Mouse (Mus musculus) bone marrow, adult 2 months (tissue): ENCODE results near the gene Zfc3h1.

ENCODE experiments used
- CTCF ChIP-seq: fragments of 200-500 bp; IDR thresholded peaks from 2 replicates; pipeline ENCODE4 v1.5.1; 2011; ENCODE audit warnings: low read length, control low read depth; ENCODE audit not compliant: control insufficient read depth, insufficient read depth
- POLR2A ChIP-seq: fragments of 200-500 bp; IDR thresholded peaks from 2 replicates; pipeline ENCODE4 v1.6.1; 2011; ENCODE audit warnings: low read depth, mild to moderate bottlenecking, control low read depth, low read length, borderline replicate concordance; ENCODE audit not compliant: control insufficient read depth

DNA sequence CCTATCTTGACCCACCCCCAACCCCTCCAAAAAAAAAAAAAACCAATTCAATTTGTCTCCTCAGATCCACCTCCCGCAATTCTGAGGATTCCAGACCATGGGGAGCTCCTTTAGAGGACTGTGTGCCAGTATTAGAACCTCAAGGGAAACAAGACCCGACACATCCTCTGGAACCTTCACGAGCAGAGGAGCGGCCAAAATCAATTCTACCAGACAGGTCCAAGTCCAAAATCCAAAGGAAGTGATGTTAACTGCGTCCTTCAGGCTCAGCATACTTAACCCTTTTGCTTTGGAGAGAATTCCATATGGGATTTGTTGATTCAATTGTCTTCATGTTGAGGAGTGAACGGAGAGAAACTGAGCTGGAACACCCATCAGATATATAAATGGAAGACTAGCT, 29.7 kb upstream of the Zfc3h1 start:
- TF ChIP-seq CTCF = no peak
- TF ChIP-seq POLR2A = no peak
